Mouse (Mus musculus): ENCODE data around the gene Snrnp35. TPM values are rescaled to one million over a fixed set of nuclear protein-coding genes. Genes with fewer than 3 reads are reported as not detected.
A peak's percentile ranks its signal among the peaks of the same experiment; 100 is the strongest.
"Not testable (repeated sequence)": the region's sequence is repeated elsewhere in the genome, so short reads cannot be mapped to it uniquely, and the experiment has no call there.

The Snrnp35 gene
- polyA plus RNA-seq, 1 experiment from 2014 or later = 37.2 TPM

DNA sequence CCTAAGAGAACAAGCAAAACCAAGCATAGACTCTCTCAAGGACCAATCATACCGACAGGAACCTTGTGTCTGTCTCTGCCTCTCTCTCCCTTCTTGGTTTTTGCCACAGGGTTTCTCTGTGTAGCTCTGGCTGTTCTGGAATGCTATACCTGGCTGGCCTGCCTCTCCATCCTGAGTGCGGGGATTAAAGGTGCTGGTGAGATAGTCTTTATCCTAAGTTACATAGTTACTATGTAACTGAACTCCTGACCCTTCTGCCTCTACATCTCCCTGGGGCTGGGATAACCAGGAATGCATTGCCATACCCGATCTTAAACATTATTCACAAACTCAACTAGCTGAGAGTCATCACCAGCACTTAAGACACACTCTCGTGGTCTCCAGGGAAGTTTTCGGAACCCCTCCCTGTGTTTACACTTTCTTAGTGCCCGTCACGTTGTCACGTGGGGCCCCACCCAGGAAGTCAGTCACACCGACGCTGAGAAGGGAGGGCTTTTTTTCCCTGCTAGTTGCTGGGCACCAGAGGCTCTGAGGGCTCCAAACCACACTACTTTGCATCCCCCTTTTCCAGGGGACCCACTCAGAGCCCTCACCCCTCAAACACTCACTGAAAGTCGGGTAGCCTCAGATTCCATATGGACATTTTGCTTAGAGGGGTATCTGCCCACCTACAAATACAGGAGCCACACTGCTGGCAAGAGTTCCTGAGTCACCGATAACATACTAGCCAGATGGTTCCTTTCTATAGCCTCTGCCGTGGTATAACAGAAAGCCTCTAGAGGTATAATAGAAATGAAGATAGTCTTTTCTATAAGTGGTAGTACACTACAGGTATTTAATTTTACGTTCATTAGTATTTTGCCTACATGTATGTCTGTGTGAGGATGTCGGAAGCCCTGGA lies 13.9 kb downstream of the Snrnp35 start:
- H3K36me3 ChIP-seq (replicated peaks) = peaks cover 96% of the 10 kb centered on the region
- H3K9me3 ChIP-seq = no peaks in the 10 kb centered on the region
- peaks cover 8% of the 10 kb centered on the region for H3K4me1 ChIP-seq
- WGBS = 84% methylated on average over 15 of the region's 15 CpGs
- H3K27me3 ChIP-seq (ENCODE audit: poor library complexity, severe bottlenecking) = no peaks in the 10 kb centered on the region
- H3K27ac ChIP-seq = no peak overlapping the region
- DNase-seq (ENCODE audit: extremely low spot score, low spot score) = no peak
- no peak overlapping the region for H3K4me3 ChIP-seq

DNA sequence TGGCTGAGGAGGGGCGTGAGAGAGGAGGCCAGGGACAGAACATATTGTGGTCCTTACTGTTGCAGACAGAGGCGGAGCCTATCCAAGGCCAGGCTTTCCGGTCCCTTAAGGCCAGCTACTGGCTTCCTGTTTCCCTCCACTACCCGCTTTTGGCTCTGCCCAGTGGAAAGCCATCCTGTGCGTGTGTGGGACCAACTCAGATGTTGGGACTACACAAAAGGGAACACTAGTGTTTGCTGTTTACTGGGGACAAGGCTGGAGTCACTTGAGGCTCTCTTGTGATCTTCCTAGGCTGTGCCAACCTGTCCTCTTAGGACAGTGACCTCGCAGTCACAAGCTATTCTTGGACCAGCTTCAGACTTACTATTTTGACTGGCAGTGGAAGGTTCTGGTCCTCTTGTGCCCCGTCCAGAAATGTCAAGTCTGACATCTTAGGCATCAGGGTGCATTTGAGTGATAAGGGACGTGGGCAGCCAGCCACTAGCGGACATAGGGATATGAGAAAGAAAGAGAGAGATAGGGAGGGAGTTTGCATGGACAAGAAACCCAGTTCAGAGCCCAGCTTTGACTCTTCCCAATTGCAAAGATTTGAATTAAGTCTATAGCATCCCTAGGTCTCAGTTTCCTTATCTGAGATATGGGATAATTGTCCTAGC lies 15.4 kb downstream of the Snrnp35 start:
- Histone ChIP-seq H3K27ac (no peak overlapping the region), H3K36me3 (replicated peaks) (peaks cover 96% of the 10 kb centered on the region), H3K9me3 (no peaks in the 10 kb centered on the region), H3K4me3 (no peak overlapping the region), H3K4me1 (peaks cover 8% of the 10 kb centered on the region), H3K27me3 (ENCODE audit: poor library complexity, severe bottlenecking) (no peaks in the 10 kb centered on the region)
- no peak for DNase-seq (ENCODE audit: extremely low spot score, low spot score)
- WGBS = 77% methylated on average over 9 of the region's 9 CpGs

DNA sequence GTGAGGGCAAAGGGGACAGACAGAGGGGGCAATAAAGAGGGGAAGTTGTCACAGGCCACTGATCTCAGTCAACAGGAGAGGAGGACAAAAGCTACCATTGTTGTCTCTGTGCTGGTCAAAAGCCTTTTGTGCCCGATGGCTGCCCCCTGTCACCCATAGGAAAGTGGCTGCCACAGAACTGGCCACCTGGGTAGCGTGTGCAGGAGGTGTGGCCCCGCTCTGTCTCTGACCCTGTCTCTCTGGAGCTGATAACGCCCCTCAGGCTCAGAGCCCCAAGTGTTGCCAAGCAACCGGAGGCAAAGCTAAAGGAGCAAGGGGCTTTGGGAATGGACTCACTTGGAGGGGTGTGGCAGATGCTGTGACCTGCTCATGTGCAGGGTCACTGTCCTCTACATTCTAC lies 16.1 kb downstream of the Snrnp35 start:
- Histone ChIP-seq H3K9me3 (no peaks in the 10 kb centered on the region), H3K27me3 (ENCODE audit: poor library complexity, severe bottlenecking) (no peaks in the 10 kb centered on the region), H3K4me3 (no peak overlapping the region), H3K4me1 (peaks cover 8% of the 10 kb centered on the region), H3K36me3 (replicated peaks) (peaks cover 96% of the 10 kb centered on the region), H3K27ac (0 out of 2 replicates have a peak overlapping the region, but pooled peaks have one; percentile 7)
- DNase-seq (ENCODE audit: extremely low spot score, low spot score) = no peak
- 27% methylated on average over 5 of the region's 5 CpGs for WGBS

DNA sequence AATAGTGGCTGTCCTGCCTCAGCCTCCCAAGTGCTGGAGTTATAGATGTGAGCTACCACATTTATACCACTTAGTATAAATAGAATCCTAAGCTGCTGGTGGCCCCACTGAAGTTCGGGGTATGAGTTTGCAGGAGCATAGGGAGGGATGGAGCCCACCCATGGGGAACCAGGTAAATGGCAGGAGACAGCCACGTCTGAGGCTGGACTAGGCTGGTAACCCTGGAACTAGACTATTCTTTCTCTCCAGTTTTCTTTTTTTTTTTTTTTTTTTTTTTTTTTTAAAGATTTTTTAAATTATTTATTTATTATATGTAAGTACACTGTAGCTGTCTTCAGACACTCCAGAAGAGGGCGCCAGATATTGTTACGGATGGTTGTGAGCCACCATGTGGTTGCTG lies 17.1 kb downstream of the Snrnp35 start:
- not testable (repeated sequence) for H3K27me3 ChIP-seq (ENCODE audit: poor library complexity, severe bottlenecking); H3K4me1 ChIP-seq; H3K4me3 ChIP-seq; H3K27ac ChIP-seq; DNase-seq (ENCODE audit: extremely low spot score, low spot score); H3K9me3 ChIP-seq
- WGBS = 75% methylated on average over 2 of the region's 4 CpGs
- peaks cover 95% of the 10 kb centered on the region for H3K36me3 ChIP-seq (replicated peaks)

DNA sequence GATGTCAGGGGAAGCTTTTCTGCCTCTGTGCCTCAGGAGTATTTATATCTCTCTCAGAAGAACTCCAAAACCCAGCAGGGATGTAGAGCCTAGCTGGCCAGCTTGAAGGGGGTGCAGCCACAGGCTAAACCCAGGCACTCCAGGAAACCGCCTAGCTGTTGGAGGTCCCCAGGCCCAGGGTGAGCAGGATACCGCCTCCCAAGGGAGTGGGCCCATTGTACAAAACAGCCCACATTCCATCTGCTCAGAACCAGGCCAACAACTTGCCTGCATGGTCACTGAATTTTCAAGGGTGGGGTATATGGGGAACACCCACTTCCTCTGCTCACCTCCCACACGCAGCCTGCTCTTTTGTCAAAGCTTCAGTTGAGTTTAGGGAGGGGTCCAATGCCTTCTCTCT lies 17.6 kb downstream of the Snrnp35 start:
- WGBS = 95% methylated on average over 3 of the region's 3 CpGs
- H3K4me1 ChIP-seq = peaks cover 8% of the 10 kb centered on the region
- H3K9me3 ChIP-seq = no peaks in the 10 kb centered on the region
- no peak overlapping the region for H3K4me3 ChIP-seq
- no peak for DNase-seq (ENCODE audit: extremely low spot score, low spot score)
- H3K27ac ChIP-seq = no peak overlapping the region
- no peaks in the 10 kb centered on the region for H3K27me3 ChIP-seq (ENCODE audit: poor library complexity, severe bottlenecking)
- H3K36me3 ChIP-seq (replicated peaks) = peaks cover 95% of the 10 kb centered on the region

DNA sequence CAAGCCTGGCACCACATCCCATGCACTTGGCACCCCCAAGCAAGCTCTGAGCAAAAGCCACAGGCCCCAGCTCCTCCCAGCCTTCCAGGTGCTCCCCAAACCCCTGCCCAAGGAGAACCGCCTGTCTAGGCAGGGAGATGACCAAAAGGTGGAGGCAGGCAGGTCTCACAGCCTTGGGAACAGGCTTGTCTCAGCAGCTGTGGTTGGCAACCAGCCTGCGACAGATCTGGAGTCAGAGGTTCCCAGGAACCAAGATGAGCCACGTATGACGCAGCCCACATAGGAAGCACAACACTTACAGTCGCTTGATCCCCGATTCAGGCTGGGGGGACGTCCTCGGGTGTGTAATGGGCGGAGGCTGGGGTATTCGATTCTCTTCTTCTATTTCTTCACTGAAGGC lies 18.6 kb downstream of the Snrnp35 start:
- WGBS = 92% methylated on average over 10 of the region's 10 CpGs
- H3K36me3 ChIP-seq (replicated peaks) = peaks cover 95% of the 10 kb centered on the region

DNA sequence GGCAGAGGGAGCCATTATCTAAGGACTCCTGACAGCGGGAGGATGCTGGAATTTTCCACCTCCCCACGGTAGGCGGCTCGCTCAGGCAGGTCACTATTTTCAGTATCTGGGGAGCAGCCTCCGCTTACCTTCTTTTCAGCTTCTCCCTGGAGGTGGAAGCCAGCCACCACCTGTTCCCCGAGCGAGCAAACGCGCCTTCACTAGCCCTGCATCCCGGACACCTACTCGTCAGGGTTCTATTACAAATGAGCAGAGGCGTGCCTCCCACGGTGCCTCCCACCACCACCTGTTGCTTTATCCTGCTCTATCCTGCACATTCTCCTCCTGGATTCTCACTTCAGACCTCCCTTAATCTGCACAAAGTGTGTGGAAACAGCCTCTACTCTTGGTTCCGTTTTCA lies 20.8 kb downstream of the Snrnp35 start:
- WGBS = 63% methylated on average over 14 of the region's 14 CpGs
- no peak overlapping the region for H3K4me3 ChIP-seq
- H3K4me1 ChIP-seq = peaks cover 8% of the 10 kb centered on the region
- peaks cover 94% of the 10 kb centered on the region for H3K36me3 ChIP-seq (replicated peaks)
- H3K27me3 ChIP-seq (ENCODE audit: poor library complexity, severe bottlenecking) = no peaks in the 10 kb centered on the region
- no peak for DNase-seq (ENCODE audit: extremely low spot score, low spot score)
- no peak overlapping the region for H3K27ac ChIP-seq
- no peaks in the 10 kb centered on the region for H3K9me3 ChIP-seq

More for the DNA sequence above, 18.6 kb downstream of the Snrnp35 start:
- Histone ChIP-seq H3K27me3 (ENCODE audit: poor library complexity, severe bottlenecking) (no peaks in the 10 kb centered on the region), H3K9me3 (no peaks in the 10 kb centered on the region), H3K4me1 (peaks cover 8% of the 10 kb centered on the region), H3K27ac (no peak overlapping the region), H3K4me3 (no peak overlapping the region)
- no peak for DNase-seq (ENCODE audit: extremely low spot score, low spot score)

DNA sequence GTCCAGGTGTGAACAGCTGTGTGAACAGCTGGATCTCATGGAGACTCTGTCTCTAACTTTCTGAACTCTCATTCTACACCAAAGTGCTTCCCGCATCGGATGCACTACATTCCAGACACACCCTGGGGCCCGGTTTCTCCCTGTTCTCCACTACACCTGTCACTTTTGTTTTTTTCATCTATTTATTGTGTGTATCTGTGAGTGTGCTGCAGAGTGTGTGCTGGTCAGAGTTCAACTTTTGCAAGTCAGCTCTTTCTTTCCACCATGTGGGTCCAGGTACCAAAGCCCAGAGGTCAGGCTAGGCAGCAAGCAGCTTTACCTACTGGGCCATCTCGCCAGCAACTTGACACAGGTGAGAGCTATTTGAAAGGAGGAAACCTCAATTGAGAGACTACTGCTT lies 22.3 kb downstream of the Snrnp35 start:
- Histone ChIP-seq H3K27me3 (ENCODE audit: poor library complexity, severe bottlenecking) (no peaks in the 10 kb centered on the region), H3K36me3 (replicated peaks) (peaks cover 95% of the 10 kb centered on the region), H3K27ac (no peak overlapping the region), H3K9me3 (no peaks in the 10 kb centered on the region), H3K4me3 (no peak overlapping the region), H3K4me1 (no peaks in the 10 kb centered on the region)
- WGBS = 92% methylated on average over 4 of the region's 4 CpGs
- no peak for DNase-seq (ENCODE audit: extremely low spot score, low spot score)

DNA sequence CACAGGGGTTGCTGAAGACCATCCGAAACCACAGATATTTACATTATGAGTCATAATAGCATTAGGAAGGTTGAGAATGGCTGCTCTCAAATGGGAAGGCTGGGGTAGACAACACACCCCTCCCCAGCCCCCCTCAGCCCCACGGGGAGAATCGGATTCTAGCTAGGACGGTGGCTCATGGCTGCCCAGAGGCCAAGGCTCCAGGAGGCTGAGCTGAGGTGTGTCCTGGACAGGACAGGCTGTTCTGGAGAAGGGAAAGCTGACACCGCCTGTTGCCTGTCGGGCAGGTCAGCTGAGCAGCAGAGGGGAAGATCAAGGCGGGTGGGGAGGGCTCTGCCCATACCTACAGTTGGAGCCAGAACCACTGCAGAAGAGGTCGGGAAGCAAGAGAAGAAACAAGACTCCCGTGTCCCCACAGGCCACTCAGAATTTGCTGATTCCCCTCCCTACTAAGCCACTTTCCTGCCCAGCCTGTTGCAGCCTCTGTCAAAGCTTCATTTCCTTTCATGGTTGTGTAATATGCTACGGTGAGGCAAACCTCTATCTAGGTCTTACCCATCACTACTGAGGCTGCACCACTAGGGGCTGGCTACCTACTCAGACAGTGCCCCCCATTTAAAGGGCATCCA lies 23.9 kb downstream of the Snrnp35 start:
- no peak overlapping the region for H3K4me3 ChIP-seq
- no peaks in the 10 kb centered on the region for H3K4me1 ChIP-seq
- no peak for DNase-seq (ENCODE audit: extremely low spot score, low spot score)
- 86% methylated on average over 10 of the region's 10 CpGs for WGBS
- no peaks in the 10 kb centered on the region for H3K9me3 ChIP-seq
- H3K27ac ChIP-seq = no peak overlapping the region
- H3K36me3 ChIP-seq (replicated peaks) = peaks cover 95% of the 10 kb centered on the region
- H3K27me3 ChIP-seq (ENCODE audit: poor library complexity, severe bottlenecking) = no peaks in the 10 kb centered on the region

DNA sequence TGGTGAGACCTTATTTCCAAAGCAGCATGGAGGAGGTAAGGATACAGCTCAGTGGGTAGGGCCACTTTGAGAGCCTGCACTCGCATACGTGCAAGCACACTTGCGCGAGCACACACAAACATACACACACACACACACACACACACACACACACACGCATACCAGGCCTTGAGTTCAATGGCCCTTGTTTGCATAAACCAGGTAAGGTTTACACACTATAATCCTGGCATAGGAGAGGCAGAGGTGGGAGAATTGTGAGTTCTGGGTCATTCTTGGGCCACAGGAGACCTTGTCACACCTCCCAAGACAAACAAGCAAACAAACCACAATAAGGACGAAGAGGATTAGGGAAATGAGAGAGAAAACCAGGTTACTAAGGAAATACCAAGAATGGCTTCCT lies 26.3 kb downstream of the Snrnp35 start:
- H3K9me3 ChIP-seq = no peaks in the 10 kb centered on the region
- no peaks in the 10 kb centered on the region for H3K27me3 ChIP-seq (ENCODE audit: poor library complexity, severe bottlenecking)
- no peak for DNase-seq (ENCODE audit: extremely low spot score, low spot score)
- no peak overlapping the region for H3K27ac ChIP-seq
- H3K4me3 ChIP-seq = no peak overlapping the region
- no peaks in the 10 kb centered on the region for H3K4me1 ChIP-seq
- WGBS = 95% methylated on average over 6 of the region's 6 CpGs
- H3K36me3 ChIP-seq (replicated peaks) = peaks cover 95% of the 10 kb centered on the region

DNA sequence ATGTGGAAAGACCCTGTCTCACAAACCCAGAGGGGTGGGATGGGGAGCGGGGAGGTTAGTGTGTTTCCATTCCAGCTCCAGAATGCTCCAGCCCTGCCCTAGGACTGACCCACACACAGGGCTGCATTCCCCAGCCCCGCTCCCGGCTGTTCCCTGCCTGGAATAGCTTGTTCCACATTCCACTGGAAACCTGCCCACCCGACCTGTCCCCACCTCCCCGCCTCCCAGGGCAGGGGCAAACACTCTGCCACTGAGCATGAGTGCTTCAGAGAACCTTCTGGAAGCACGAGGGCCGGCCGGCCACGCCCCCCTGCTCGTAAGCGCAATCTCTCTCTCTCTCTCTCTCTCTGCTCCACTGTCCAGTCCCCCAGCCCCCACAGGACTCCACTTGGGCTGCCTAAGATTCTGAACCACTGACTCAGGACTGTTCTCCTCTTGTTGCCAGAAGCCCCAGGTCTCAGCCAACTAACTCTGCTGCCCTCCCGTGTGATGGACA lies 26.9 kb downstream of the Snrnp35 start:
- Histone ChIP-seq H3K27me3 (ENCODE audit: poor library complexity, severe bottlenecking) (no peaks in the 10 kb centered on the region), H3K9me3 (no peaks in the 10 kb centered on the region), H3K27ac (no peak overlapping the region), H3K36me3 (replicated peaks) (peaks cover 94% of the 10 kb centered on the region), H3K4me3 (no peak overlapping the region), H3K4me1 (no peaks in the 10 kb centered on the region)
- no peak for DNase-seq (ENCODE audit: extremely low spot score, low spot score)
- WGBS = 86% methylated on average over 12 of the region's 12 CpGs

DNA sequence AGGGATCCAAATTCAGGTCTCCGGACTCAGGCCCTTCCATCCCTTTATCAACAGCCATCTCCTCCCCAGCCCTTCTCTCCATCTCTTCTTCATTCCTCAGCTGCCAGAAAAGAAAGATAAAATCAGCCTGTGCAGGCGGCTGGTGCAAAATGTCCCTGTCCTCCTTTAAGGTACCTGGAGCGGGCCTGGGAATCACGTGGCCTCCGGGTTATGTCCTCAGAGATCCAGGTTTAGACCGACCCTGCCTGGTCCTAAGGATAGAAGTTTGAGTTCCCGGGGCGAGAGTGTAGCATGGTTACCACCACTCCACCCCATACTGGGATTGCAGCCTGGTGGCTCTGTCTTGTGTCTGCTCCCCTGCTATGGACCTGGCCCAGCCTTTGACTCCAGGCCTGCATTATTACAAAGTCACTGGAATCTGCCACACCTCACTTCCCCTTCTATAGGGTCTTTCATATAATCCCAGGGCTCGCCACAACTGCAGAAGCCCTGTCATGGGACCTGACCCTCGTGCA lies 27.7 kb downstream of the Snrnp35 start:
- no peaks in the 10 kb centered on the region for H3K27me3 ChIP-seq (ENCODE audit: poor library complexity, severe bottlenecking)
- DNase-seq (ENCODE audit: extremely low spot score, low spot score) = no peak
- H3K4me1 ChIP-seq = no peaks in the 10 kb centered on the region
- no peak overlapping the region for H3K4me3 ChIP-seq
- no peak overlapping the region for H3K27ac ChIP-seq
- H3K9me3 ChIP-seq = no peaks in the 10 kb centered on the region
- WGBS = 92% methylated on average over 10 of the region's 10 CpGs
- peaks cover 94% of the 10 kb centered on the region for H3K36me3 ChIP-seq (replicated peaks)
